Mouse (Mus musculus) hindbrain, embryonic 16.5 days (tissue): Measurements from ENCODE around the gene Mrps35. TPM values are rescaled to one million over a fixed set of nuclear protein-coding genes. Genes with fewer than 3 reads are reported as not detected.

Experiments
- ATAC-seq: fragments of 200-750 bp; cut with Nextera tagmentation; 2 replicates; pipeline ENCODE4 v1.8.0; 2017; ENCODE audit warnings: moderate TSS enrichment, moderate library complexity
- H3K27ac ChIP-seq: fragments of 300-500 bp; sonication (generic); 2 replicates; pipeline ENCODE4 v1.5.1; 2014; ENCODE audit warnings: low read depth, mild to moderate bottlenecking, control low read depth, low read length, moderate library complexity
- H3K27me3 ChIP-seq: fragments of 300-500 bp; sonication (generic); replicated peaks from 2 replicates; pipeline ENCODE4 v1.6.1; 2014; ENCODE audit warnings: low read length; ENCODE audit not compliant: control insufficient read depth, insufficient read depth
- H3K36me3 ChIP-seq: fragments of 300-500 bp; sonication (generic); 2 replicates; pipeline ENCODE4 v1.6.1; 2014; ENCODE audit warnings: mild to moderate bottlenecking, low read length, moderate library complexity, mixed read lengths; ENCODE audit not compliant: control insufficient read depth, insufficient read depth
- H3K4me1 ChIP-seq: fragments of 300-500 bp; sonication (generic); 2 replicates; pipeline ENCODE4 v1.6.1; 2014; ENCODE audit warnings: low read depth, low read length; ENCODE audit not compliant: control insufficient read depth, insufficient read depth
- H3K4me2 ChIP-seq: fragments of 300-500 bp; sonication (generic); 2 replicates; pipeline ENCODE4 v1.6.1; 2014; ENCODE audit warnings: mild to moderate bottlenecking, low read length, control low read depth, moderate library complexity
- H3K4me3 ChIP-seq: fragments of 300-500 bp; sonication (generic); 2 replicates; pipeline ENCODE4 v1.5.1; 2014; ENCODE audit warnings: mild to moderate bottlenecking, low read length, control low read depth, moderate library complexity
- H3K9ac ChIP-seq: fragments of 300-500 bp; sonication (generic); 2 replicates; pipeline ENCODE4 v1.6.1; 2014; ENCODE audit warnings: low read depth, mild to moderate bottlenecking, control low read depth, low read length, moderate library complexity
- H3K9me3 ChIP-seq: fragments of 300-500 bp; sonication (generic); 2 replicates; pipeline ENCODE4 v1.6.1; 2014; ENCODE audit warnings: mild to moderate bottlenecking, low read length, moderate library complexity; ENCODE audit not compliant: control insufficient read depth
- WGBS: fragments of 180-500 bp; shearing (Covaris S2); extraction: QIAGEN DNeasy Blood & Tissue Kit; methylation state at CpG from one replicate; pipeline ENCODE4 v1.1.7; 2014; 5-methylcytosine and 5-hydroxymethylcytosine counted together
- polyA plus RNA-seq: library from polyadenylated mRNA; unstranded; fragments of >200 nt; fragmentation: Nextera tagmentation; extraction: Ambion mirVana; gene quantifications from 2 replicates; pipeline ENCODE4 v1.2.1, GENCODE M21; 2015

The Mrps35 gene
- polyA plus RNA-seq: 76.1 and 81.6 TPM in 2 replicates

DNA sequence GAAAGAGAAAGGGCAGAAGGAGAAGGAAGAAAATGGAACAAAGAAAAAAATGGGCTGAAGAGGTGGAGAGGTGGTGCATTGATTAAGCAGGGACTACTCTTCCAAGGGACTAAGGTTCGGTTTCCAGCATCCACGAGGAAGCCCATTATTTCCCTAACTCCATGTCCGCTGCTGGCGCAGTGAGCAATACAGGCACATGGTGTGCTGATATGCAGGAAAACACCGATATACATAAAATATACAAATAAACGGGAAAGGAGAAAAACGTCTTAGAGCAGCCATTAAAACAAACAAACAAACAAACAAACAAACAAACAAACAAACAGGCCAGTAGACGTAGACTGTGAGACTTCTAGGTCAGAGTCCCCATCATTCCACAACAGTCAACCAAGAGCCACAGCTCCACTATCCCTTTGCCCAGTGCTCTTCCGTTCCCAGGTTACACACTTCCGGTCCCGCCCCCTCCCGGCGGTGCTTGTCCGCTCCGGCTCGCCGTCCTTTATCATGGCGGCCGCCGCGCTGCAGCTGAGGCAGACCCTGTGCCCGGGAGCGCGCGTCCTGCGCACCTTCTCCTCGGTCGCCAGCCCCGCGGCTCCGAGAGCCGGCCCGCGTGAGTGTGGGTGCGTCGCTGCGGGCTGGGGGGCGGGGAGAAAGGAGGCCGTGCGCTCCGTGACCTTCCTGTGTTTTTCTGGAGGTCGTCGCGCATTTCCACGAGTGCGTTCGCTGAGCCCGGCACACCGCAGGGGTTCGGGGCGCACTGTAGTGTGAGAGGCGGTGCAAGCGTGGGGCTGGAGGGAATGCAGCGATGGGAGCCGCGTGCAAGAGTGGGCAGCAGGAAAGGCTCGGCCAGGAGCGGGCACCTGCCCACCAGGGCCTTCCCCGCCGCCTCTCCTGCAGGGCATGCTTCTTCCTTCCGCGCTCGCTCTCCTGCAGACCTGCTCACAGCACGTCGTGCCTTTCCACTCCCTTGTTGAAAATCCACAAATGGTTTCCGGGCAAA is at the start of gene Mrps35:
Gene Mrps35 (plus strand): TSS at position 474 of the 1,000 bp plus-strand sequence.
- peak within 1 kb of the TSS; percentile 91 for H3K4me3 ChIP-seq
- peak within 1 kb of the TSS; percentile 92 for H3K9ac ChIP-seq
- H3K27me3 ChIP-seq: no peaks in the 10 kb centered on the region
- ATAC-seq: peak; percentile 100
- H3K27ac ChIP-seq: peak within 1 kb of the TSS; percentile 89
- 4% methylated on average over 60 of the region's 66 CpGs for WGBS
- H3K4me1 ChIP-seq: peaks cover 8% of the 10 kb centered on the region
- peak within 1 kb of the TSS; percentile 75 for H3K4me2 ChIP-seq
- H3K36me3 ChIP-seq: no peaks in the 10 kb centered on the region
- no peaks in the 10 kb centered on the region for H3K9me3 ChIP-seq

DNA sequence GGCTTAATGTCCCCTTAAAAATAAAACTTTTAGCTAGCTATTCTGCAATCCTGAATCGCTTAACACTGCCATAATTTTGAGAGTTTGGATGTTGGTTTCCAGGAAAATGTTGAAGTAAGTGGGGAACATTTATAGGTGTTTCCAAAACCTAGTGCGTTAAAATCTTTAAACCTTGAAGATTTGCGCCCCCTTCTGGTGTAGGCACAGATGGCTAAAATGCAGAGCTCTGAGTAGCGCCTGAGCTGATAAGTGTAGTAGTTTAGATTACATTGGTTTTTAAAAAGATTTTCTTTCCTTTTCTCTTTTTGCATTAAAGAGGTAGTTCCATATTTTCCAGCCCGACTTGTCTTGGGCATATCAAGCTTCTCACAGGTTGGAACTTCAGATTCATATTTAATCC is 48.3 kb upstream of the Mrps35 start:
- H3K4me2 ChIP-seq: no peak overlapping the region
- no peak overlapping the region for H3K4me3 ChIP-seq
- 44% methylated on average over 5 of the region's 5 CpGs for WGBS
- no peaks in the 10 kb centered on the region for H3K9me3 ChIP-seq
- H3K9ac ChIP-seq: no peak overlapping the region
- no peaks in the 10 kb centered on the region for H3K4me1 ChIP-seq
- no peak for ATAC-seq
- no peaks in the 10 kb centered on the region for H3K36me3 ChIP-seq
- H3K27ac ChIP-seq: no peak overlapping the region
- no peaks in the 10 kb centered on the region for H3K27me3 ChIP-seq

DNA sequence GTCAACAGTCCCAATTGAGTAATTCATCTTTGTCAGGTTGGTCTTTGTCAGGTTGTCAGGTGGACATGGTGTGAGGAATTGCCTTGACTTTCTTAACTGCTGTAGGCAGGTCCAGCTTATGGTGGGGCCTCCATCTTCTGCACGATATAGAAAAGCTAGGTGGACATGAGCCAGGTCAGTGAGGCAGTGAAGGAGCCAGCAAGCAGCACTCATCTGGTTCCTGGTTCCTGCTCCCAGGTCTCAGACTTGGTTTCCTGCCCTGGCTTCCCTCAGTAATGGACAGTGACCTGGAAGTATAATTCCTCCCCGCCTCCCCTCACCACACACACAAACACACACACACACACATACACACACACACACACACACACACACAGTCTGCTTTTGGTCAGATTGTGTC is 47.2 kb upstream of the Mrps35 start:
- no peak overlapping the region for H3K4me3 ChIP-seq
- H3K36me3 ChIP-seq: no peaks in the 10 kb centered on the region
- H3K4me2 ChIP-seq: no peak overlapping the region
- H3K9ac ChIP-seq: no peak overlapping the region
- 58% methylated on average over 2 of the region's 2 CpGs for WGBS
- no peaks in the 10 kb centered on the region for H3K27me3 ChIP-seq
- H3K4me1 ChIP-seq: no peaks in the 10 kb centered on the region
- ATAC-seq: no peak
- H3K9me3 ChIP-seq: no peaks in the 10 kb centered on the region
- H3K27ac ChIP-seq: no peak overlapping the region

DNA sequence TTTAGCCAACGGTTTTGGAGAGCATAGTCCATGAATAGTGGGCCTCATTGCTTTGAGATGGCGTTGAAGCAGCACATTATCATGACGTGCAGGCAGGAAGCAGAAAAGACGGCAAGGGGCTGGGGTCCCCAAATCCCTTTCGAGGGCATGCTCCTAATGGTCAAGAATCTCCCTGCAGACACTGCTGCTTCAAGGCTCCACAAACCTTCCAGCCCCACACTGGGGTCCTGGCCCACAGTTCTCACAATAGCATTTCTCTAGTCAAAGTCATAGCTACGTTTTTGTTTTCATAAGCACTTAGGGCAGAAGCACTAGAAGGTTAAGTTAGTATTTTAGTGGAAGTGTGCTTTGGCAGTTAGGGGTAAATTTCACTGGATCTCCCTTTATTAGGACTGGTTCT is 46.7 kb upstream of the Mrps35 start:
- no peak overlapping the region for H3K4me3 ChIP-seq
- no peaks in the 10 kb centered on the region for H3K4me1 ChIP-seq
- H3K36me3 ChIP-seq: no peaks in the 10 kb centered on the region
- no peaks in the 10 kb centered on the region for H3K9me3 ChIP-seq
- WGBS: 88% methylated on average over 6 of the region's 6 CpGs
- no peaks in the 10 kb centered on the region for H3K27me3 ChIP-seq
- H3K4me2 ChIP-seq: no peak overlapping the region
- no peak overlapping the region for H3K27ac ChIP-seq
- ATAC-seq: no peak
- no peak overlapping the region for H3K9ac ChIP-seq

DNA sequence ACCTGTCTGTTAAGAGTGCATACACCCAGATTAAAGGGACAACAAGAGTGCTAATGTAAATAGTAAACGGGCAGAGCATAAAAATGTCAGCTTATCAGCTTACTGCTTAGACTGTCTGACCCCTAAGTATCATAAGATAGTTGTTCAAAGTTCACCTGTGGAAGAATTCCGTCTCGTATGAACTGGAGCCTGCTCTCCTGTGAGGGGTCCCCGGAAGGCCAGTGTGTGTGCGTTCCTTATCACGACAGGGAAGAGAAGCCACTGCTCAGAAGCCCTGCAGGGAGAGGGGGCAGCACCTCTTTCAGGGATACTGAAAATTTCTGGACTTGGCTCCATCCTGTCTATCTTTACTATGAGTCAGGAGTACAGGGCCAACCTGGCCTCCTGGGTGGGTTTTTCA is 45.6 kb upstream of the Mrps35 start:
- no peak for ATAC-seq
- Histone ChIP-seq H3K36me3 (no peaks in the 10 kb centered on the region), H3K9ac (no peak overlapping the region), H3K27ac (no peak overlapping the region), H3K4me1 (no peaks in the 10 kb centered on the region), H3K4me3 (no peak overlapping the region), H3K27me3 (no peaks in the 10 kb centered on the region), H3K9me3 (no peaks in the 10 kb centered on the region), H3K4me2 (no peak overlapping the region)
- 89% methylated on average over 6 of the region's 6 CpGs for WGBS

DNA sequence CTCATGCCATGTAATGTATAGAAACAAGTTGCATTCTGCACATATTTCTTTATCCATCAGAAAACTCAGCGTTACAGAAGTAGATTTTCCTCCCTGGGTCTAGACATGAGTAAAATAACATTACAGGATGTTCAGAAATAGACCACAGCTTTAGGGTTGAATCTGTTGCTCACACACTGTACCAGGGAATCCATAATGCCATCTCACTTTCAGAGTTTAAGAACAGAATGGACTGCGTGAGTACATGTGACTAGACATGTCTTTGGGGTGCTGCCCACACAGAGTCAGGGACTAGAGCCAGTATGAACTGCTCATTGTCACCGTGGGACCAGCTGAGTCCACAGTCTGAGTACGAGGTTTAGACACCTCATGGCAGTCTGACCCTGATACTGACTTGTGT is 43.9 kb upstream of the Mrps35 start:
- Histone ChIP-seq H3K36me3 (no peaks in the 10 kb centered on the region), H3K27ac (no peak overlapping the region), H3K4me3 (no peak overlapping the region), H3K9me3 (no peaks in the 10 kb centered on the region), H3K4me1 (no peaks in the 10 kb centered on the region), H3K4me2 (no peak overlapping the region), H3K9ac (no peak overlapping the region), H3K27me3 (no peaks in the 10 kb centered on the region)
- ATAC-seq: no peak
- 93% methylated on average over 4 of the region's 4 CpGs for WGBS

DNA sequence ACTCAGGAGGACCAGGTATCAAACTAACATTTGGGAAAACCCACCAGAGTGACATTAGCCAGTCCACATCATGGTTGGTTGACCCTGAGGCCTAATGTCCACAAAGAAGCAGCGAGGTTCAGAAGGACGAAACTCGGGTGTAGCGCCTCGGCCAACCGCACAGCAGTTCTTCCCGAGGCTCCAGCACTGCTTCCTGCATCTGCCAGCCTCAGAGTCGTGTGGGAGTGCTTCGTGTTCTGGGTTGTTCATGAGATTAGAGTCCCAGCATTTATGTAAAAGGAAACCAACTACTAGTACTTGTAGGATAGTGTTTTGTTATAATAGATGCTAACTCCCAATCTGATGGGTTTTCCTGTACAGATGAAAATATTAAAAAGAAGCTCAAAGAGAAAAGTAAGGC is 43.3 kb upstream of the Mrps35 start:
- no peaks in the 10 kb centered on the region for H3K4me1 ChIP-seq
- no peak for ATAC-seq
- H3K27me3 ChIP-seq: no peaks in the 10 kb centered on the region
- H3K27ac ChIP-seq: no peak overlapping the region
- no peak overlapping the region for H3K4me3 ChIP-seq
- no peak overlapping the region for H3K9ac ChIP-seq
- H3K4me2 ChIP-seq: no peak overlapping the region
- WGBS: 90% methylated on average over 9 of the region's 9 CpGs
- H3K36me3 ChIP-seq: no peaks in the 10 kb centered on the region
- no peaks in the 10 kb centered on the region for H3K9me3 ChIP-seq

DNA sequence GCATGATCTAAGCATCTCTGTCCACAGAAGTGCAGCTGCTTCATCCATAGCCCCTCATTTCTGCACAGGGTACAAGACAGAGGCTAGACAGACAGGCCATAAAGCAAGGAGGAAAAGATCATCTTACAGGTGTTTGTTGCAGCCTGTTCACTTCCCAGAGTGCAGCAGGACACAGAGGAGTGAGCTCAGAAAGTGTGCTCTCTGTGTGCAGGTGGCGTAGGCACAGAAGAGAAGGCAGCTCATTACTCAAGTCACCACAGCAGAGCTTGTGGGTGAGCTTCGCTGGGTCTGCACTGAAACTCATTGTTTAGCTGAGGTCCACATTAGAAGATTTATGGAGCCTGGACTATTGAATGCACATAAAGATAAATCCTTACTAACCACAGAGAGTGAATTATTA is 42.8 kb upstream of the Mrps35 start:
- Histone ChIP-seq H3K4me1 (no peaks in the 10 kb centered on the region), H3K9me3 (no peaks in the 10 kb centered on the region), H3K27me3 (no peaks in the 10 kb centered on the region), H3K36me3 (no peaks in the 10 kb centered on the region), H3K27ac (no peak overlapping the region), H3K4me2 (no peak overlapping the region), H3K9ac (no peak overlapping the region), H3K4me3 (no peak overlapping the region)
- WGBS: 64% methylated on average over 2 of the region's 2 CpGs
- ATAC-seq: no peak

DNA sequence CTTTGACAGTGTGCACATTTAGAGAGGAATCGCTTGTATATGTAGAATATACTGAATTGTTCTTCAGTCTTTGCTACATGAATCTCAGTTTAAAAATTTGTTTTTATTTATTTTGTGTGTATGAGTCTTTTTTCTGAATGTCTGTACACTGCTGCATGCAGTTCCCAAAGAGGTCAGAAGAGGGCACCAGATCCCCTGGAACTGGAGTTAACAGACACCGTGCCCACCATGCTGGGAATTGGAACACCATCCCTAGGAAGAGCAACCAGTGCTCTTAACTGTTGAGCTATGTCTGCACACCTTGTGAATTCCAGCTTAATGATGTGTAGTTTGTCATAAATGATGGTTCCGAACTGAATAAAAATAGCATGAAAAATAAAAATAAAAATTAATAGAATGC is 34.4 kb upstream of the Mrps35 start:
- H3K27me3 ChIP-seq: no peaks in the 10 kb centered on the region
- ATAC-seq: no peak
- no peaks in the 10 kb centered on the region for H3K4me1 ChIP-seq
- no peaks in the 10 kb centered on the region for H3K36me3 ChIP-seq
- no peak overlapping the region for H3K27ac ChIP-seq
- no peak overlapping the region for H3K4me3 ChIP-seq
- no peaks in the 10 kb centered on the region for H3K9me3 ChIP-seq
- H3K9ac ChIP-seq: no peak overlapping the region
- WGBS: 65% methylated on average over 3 of the region's 3 CpGs
- H3K4me2 ChIP-seq: no peak overlapping the region
